Mouse (Mus musculus) heart, embryonic 13.5 days (tissue): Measurements from ENCODE around the gene Flnb. TPM values are rescaled to one million over a fixed set of nuclear protein-coding genes. Genes with fewer than 3 reads are reported as not detected.

ENCODE experiments used
- ATAC-seq: fragments of 200-750 bp; cut with Nextera tagmentation; 2 replicates; pipeline ENCODE4 v1.8.0; 2017; ENCODE audit warnings: moderate TSS enrichment; ENCODE audit not compliant: insufficient number of reproducible peaks, low FRiP score, low TSS enrichment; ENCODE audit errors: extremely low read depth
- H3K27ac ChIP-seq: fragments of 300-500 bp; sonication (generic); replicated peaks from 2 replicates; pipeline ENCODE4 v1.5.1; 2015; ENCODE audit warnings: moderate library complexity, mild to moderate bottlenecking, inconsistent platforms
- H3K27me3 ChIP-seq: fragments of 300-500 bp; sonication (generic); replicated peaks from 2 replicates; pipeline ENCODE4 v1.6.1; 2015; ENCODE audit warnings: mild to moderate bottlenecking, inconsistent platforms
- H3K36me3 ChIP-seq: fragments of 300-500 bp; sonication (generic); 2 replicates; pipeline ENCODE4 v1.6.1; 2015; ENCODE audit warnings: mild to moderate bottlenecking, inconsistent platforms
- H3K4me1 ChIP-seq: fragments of 300-500 bp; sonication (generic); 2 replicates; pipeline ENCODE4 v1.6.1; 2015; ENCODE audit warnings: inconsistent platforms
- H3K4me2 ChIP-seq: fragments of 300-500 bp; sonication (generic); 2 replicates; pipeline ENCODE4 v1.6.1; 2015; ENCODE audit warnings: inconsistent platforms, mild to moderate bottlenecking, moderate library complexity
- H3K4me3 ChIP-seq: fragments of 300-500 bp; sonication (generic); 2 replicates; pipeline ENCODE4 v1.5.1; 2015; ENCODE audit warnings: moderate library complexity, mild to moderate bottlenecking, inconsistent platforms
- H3K9ac ChIP-seq: fragments of 300-500 bp; sonication (generic); 2 replicates; pipeline ENCODE4 v1.6.1; 2015; ENCODE audit warnings: inconsistent platforms, mild to moderate bottlenecking, moderate library complexity
- H3K9me3 ChIP-seq: fragments of 300-500 bp; sonication (generic); 2 replicates; pipeline ENCODE4 v1.6.1; 2016; ENCODE audit warnings: inconsistent platforms
- WGBS: fragments of 180-500 bp; shearing (Covaris S2); methylation state at CpG from one replicate; pipeline ENCODE4 v1.1.7; 2015; ENCODE audit warnings: mixed read lengths; 5-methylcytosine and 5-hydroxymethylcytosine counted together
- polyA plus RNA-seq: library from polyadenylated mRNA; unstranded; fragments of >200 nt; fragmentation: Nextera tagmentation; extraction: Ambion mirVana; gene quantifications from 2 replicates; pipeline ENCODE4 v1.2.1, GENCODE M21; 2015

Gene Flnb
- polyA plus RNA-seq, 1 experiment from 2014 or later = 8.5 TPM

- H3K36me3 ChIP-seq = no peaks in the 10 kb centered on the region
- H3K9me3 ChIP-seq = no peaks in the 10 kb centered on the region; the same call in 1 of the 2 replicates
- WGBS = 85% methylated on average over 1 of the region's 1 CpGs
- H3K4me1 ChIP-seq = no peaks in the 10 kb centered on the region
- H3K27me3 ChIP-seq = no peaks in the 10 kb centered on the region
- no peak overlapping the region for H3K4me2 ChIP-seq
- H3K27ac ChIP-seq = no peak overlapping the region
- no peak overlapping the region for H3K4me3 ChIP-seq
- H3K9ac ChIP-seq = no peak overlapping the region
- no peak for ATAC-seq
Measured at GRCm38 (mm10) chr14:7974643-7975042, 156.9 kb downstream of the Flnb start.

GRCm38 (mm10) chr14:7975177-7975576 is 157.4 kb downstream of the Flnb start:
- no peaks in the 10 kb centered on the region for H3K27me3 ChIP-seq
- no peaks in the 10 kb centered on the region for H3K36me3 ChIP-seq
- no peak overlapping the region for H3K27ac ChIP-seq
- 76% methylated on average over 6 of the region's 6 CpGs for WGBS
- H3K4me1 ChIP-seq = no peaks in the 10 kb centered on the region
- no peak overlapping the region for H3K9ac ChIP-seq
- no peak for ATAC-seq
- no peak overlapping the region for H3K4me3 ChIP-seq
- H3K9me3 ChIP-seq = no peaks in the 10 kb centered on the region; the same call in 1 of the 2 replicates
- H3K4me2 ChIP-seq = no peak overlapping the region

GRCm38 (mm10) chr14:7977471-7977870 is 159.7 kb downstream of the Flnb start:
- Histone ChIP-seq H3K9me3 (no peaks in the 10 kb centered on the region; the same call in 1 of the 2 replicates), H3K4me2 (no peak overlapping the region), H3K36me3 (no peaks in the 10 kb centered on the region), H3K27me3 (no peaks in the 10 kb centered on the region), H3K9ac (no peak overlapping the region), H3K4me1 (no peaks in the 10 kb centered on the region), H3K4me3 (no peak overlapping the region), H3K27ac (no peak overlapping the region)
- 82% methylated on average over 1 of the region's 1 CpGs for WGBS
- no peak for ATAC-seq

GRCm38 (mm10) chr14:7978183-7978582 is 160.4 kb downstream of the Flnb start:
- no peak for ATAC-seq
- no peak overlapping the region for H3K4me3 ChIP-seq
- H3K9me3 ChIP-seq = no peaks in the 10 kb centered on the region; the same call in 1 of the 2 replicates
- H3K9ac ChIP-seq = no peak overlapping the region
- H3K4me2 ChIP-seq = no peak overlapping the region
- H3K36me3 ChIP-seq = no peaks in the 10 kb centered on the region
- no peaks in the 10 kb centered on the region for H3K4me1 ChIP-seq
- H3K27me3 ChIP-seq = no peaks in the 10 kb centered on the region
- 70% methylated on average over 1 of the region's 1 CpGs for WGBS
- H3K27ac ChIP-seq = no peak overlapping the region

GRCm38 (mm10) chr14:7981226-7981625 is 163.5 kb downstream of the Flnb start:
- Histone ChIP-seq H3K9me3 (no peaks in the 10 kb centered on the region), H3K4me1 (no peaks in the 10 kb centered on the region), H3K36me3 (no peaks in the 10 kb centered on the region), H3K4me3 (no peak overlapping the region), H3K9ac (no peak overlapping the region), H3K27me3 (no peaks in the 10 kb centered on the region), H3K27ac (no peak overlapping the region), H3K4me2 (no peak overlapping the region)
- 86% methylated on average over 1 of the region's 1 CpGs for WGBS
- no peak for ATAC-seq

GRCm38 (mm10) chr14:7986913-7987312 is 169.2 kb downstream of the Flnb start:
- ATAC-seq = no peak
- 88% methylated on average over 6 of the region's 6 CpGs for WGBS

GRCm38 (mm10) chr14:7989371-7989770 is 171.6 kb downstream of the Flnb start:
- Histone ChIP-seq H3K27ac (no peak overlapping the region), H3K27me3 (peaks cover 5% of the 10 kb centered on the region), H3K9me3 (no peaks in the 10 kb centered on the region), H3K4me1 (no peaks in the 10 kb centered on the region), H3K36me3 (no peaks in the 10 kb centered on the region), H3K4me2 (no peak overlapping the region), H3K4me3 (no peak overlapping the region), H3K9ac (no peak overlapping the region)
- ATAC-seq = no peak
- 39% methylated on average over 1 of the region's 1 CpGs for WGBS

More at GRCm38 (mm10) chr14:7986913-7987312, 169.2 kb downstream of the Flnb start:
- Histone ChIP-seq H3K4me2 (no peak overlapping the region), H3K9me3 (no peaks in the 10 kb centered on the region), H3K27me3 (no peaks in the 10 kb centered on the region), H3K36me3 (no peaks in the 10 kb centered on the region), H3K4me1 (no peaks in the 10 kb centered on the region), H3K27ac (no peak overlapping the region), H3K4me3 (no peak overlapping the region), H3K9ac (no peak overlapping the region)

GRCm38 (mm10) chr14:7989961-7990360 is 172.2 kb downstream of the Flnb start:
- WGBS = 41% methylated on average over 3 of the region's 3 CpGs
- Histone ChIP-seq H3K9me3 (no peaks in the 10 kb centered on the region), H3K4me2 (no peak overlapping the region)

GRCm38 (mm10) chr14:7991108-7991776 is 173.5 kb downstream of the Flnb start:
- Histone ChIP-seq H3K9me3 (no peaks in the 10 kb centered on the region), H3K4me1 (no peaks in the 10 kb centered on the region), H3K27me3 (peaks cover 17% of the 10 kb centered on the region), H3K9ac (no peak overlapping the region), H3K27ac (no peak overlapping the region), H3K4me3 (no peak overlapping the region), H3K36me3 (no peaks in the 10 kb centered on the region), H3K4me2 (no peak overlapping the region)
- no peak for ATAC-seq
- WGBS = 71% methylated on average over 5 of the region's 5 CpGs

More at GRCm38 (mm10) chr14:7989961-7990360, 172.2 kb downstream of the Flnb start:
- Histone ChIP-seq H3K4me1 (no peaks in the 10 kb centered on the region), H3K27me3 (peaks cover 11% of the 10 kb centered on the region), H3K36me3 (no peaks in the 10 kb centered on the region), H3K27ac (no peak overlapping the region), H3K9ac (no peak overlapping the region), H3K4me3 (no peak overlapping the region)
- ATAC-seq = no peak

GRCm38 (mm10) chr14:7992158-7992557 is 174.4 kb downstream of the Flnb start:
- H3K27me3 ChIP-seq = peaks cover 17% of the 10 kb centered on the region
- H3K9me3 ChIP-seq = no peaks in the 10 kb centered on the region
- H3K36me3 ChIP-seq = no peaks in the 10 kb centered on the region
- H3K4me3 ChIP-seq = no peak overlapping the region
- H3K27ac ChIP-seq = no peak overlapping the region
- no peak overlapping the region for H3K4me2 ChIP-seq
- no peaks in the 10 kb centered on the region for H3K4me1 ChIP-seq
- H3K9ac ChIP-seq = no peak overlapping the region
- WGBS = 57% methylated on average over 6 of the region's 6 CpGs
- no peak for ATAC-seq

GRCm38 (mm10) chr14:7994271-7994767 is 176.6 kb downstream of the Flnb start, which contains the start of gene Dnase1l3:
Dnase1l3 (minus strand) TSS chr14:7994573.
- no peak within 1 kb of the TSS for H3K4me3 ChIP-seq
- H3K9ac ChIP-seq = no peak within 1 kb of the TSS
- H3K36me3 ChIP-seq = no peaks in the 10 kb centered on the region
- H3K27me3 ChIP-seq = peaks cover 26% of the 10 kb centered on the region
- WGBS = 50% methylated on average over 8 of the region's 8 CpGs
- no peak within 1 kb of the TSS for H3K4me2 ChIP-seq
- ATAC-seq = no peak
- H3K27ac ChIP-seq = no peak within 1 kb of the TSS
- no peaks in the 10 kb centered on the region for H3K9me3 ChIP-seq
- no peaks in the 10 kb centered on the region for H3K4me1 ChIP-seq

- Histone ChIP-seq H3K4me1 (no peaks in the 10 kb centered on the region), H3K4me3 (peak overlapping the region; percentile 35), H3K9ac (peak overlapping the region; percentile 68; the same call in 1 of the 2 replicates), H3K27me3 (peaks cover 53% of the 10 kb centered on the region), H3K27ac (no peak overlapping the region), H3K36me3 (no peaks in the 10 kb centered on the region), H3K4me2 (peak overlapping the region; percentile 67), H3K9me3 (no peaks in the 10 kb centered on the region)
- no peak for ATAC-seq
- 3% methylated on average over 15 of the region's 15 CpGs for WGBS
Measured at GRCm38 (mm10) chr14:7997255-7997696, 179.5 kb downstream of the Flnb start.
